Mouse (Mus musculus) MEL (cell line): ENCODE results near the gene BC025920. TPM values are rescaled to one million over a fixed set of nuclear protein-coding genes. Genes with fewer than 3 reads are reported as not detected.

Experiments used
- DNase-seq: peaks from one replicate; pipeline ENCODE4 v3.0.0; 2011; ENCODE audit warnings: low read depth, low spot score
- H3K27ac ChIP-seq: 2 replicates; pipeline ENCODE4 v1.5.1; 2012; ENCODE audit warnings: low read depth, mild to moderate bottlenecking, control low read depth, low read length, moderate library complexity; ENCODE audit not compliant: control insufficient read depth
- H3K27me3 ChIP-seq, 2 experiments: fragments of 150-350 bp in 1 of 2; sonication (generic) in 1 of 2; 2 replicates each; pipeline ENCODE4 v1.6.1; 2012; ENCODE audit warnings: low read length in 2 of 2, mild to moderate bottlenecking in 2 of 2, improper control_type of control experiment in 1 of 2, moderate library complexity in 1 of 2; ENCODE audit not compliant: insufficient read depth in 2 of 2, control insufficient read depth in 1 of 2
- H3K36me3 ChIP-seq, 2 experiments: 2 replicates each; pipeline ENCODE4 v1.6.1; 2012 to 2014; ENCODE audit warnings: low read length in 2 of 2, improper control_type of control experiment in 1 of 2, inconsistent platforms in 1 of 2, mild to moderate bottlenecking in 1 of 2; ENCODE audit not compliant: insufficient read depth in 2 of 2, control insufficient read depth in 1 of 2
- H3K4me1 ChIP-seq, 2 experiments: fragments of 150-350 bp in 1 of 2; sonication (generic) in 1 of 2; 2 replicates each; pipeline ENCODE4 v1.6.1; 2012; ENCODE audit warnings: low read length in 2 of 2, improper control_type of control experiment in 1 of 2, mild to moderate bottlenecking in 1 of 2; ENCODE audit not compliant: insufficient read depth in 2 of 2, control insufficient read depth in 1 of 2
- H3K4me3 ChIP-seq, 2 experiments: fragments of 150-350 bp in 1 of 2; sonication (generic) in 1 of 2; 2 replicates each; pipeline ENCODE4 v1.5.1; 2012; ENCODE audit warnings: low read depth in 2 of 2, low read length in 2 of 2, mild to moderate bottlenecking in 2 of 2, moderate library complexity in 2 of 2, control low read depth in 1 of 2, improper control_type of control experiment in 1 of 2; ENCODE audit not compliant: control insufficient read depth in 1 of 2, insufficient read depth in 1 of 2
- H3K79me2 ChIP-seq: 2 replicates; pipeline ENCODE4 v1.6.1; 2012; ENCODE audit warnings: mild to moderate bottlenecking, low read length, moderate library complexity; ENCODE audit not compliant: control insufficient read depth, poor library complexity, insufficient read depth
- H3K9ac ChIP-seq: 2 replicates; pipeline ENCODE4 v1.6.1; 2012; ENCODE audit warnings: low read depth, mild to moderate bottlenecking, control low read depth, low read length, moderate library complexity; ENCODE audit not compliant: control insufficient read depth, poor library complexity, severe bottlenecking
- H3K9me3 ChIP-seq: fragments of 150-350 bp; sonication (generic); replicated peaks from 2 replicates; pipeline ENCODE4 v1.6.1; 2012; ENCODE audit warnings: mild to moderate bottlenecking, low read length, improper control_type of control experiment, moderate library complexity; ENCODE audit not compliant: insufficient read depth
- BHLHE40 ChIP-seq: IDR thresholded peaks from 2 replicates; pipeline ENCODE4 v1.6.1; 2012; ENCODE audit warnings: low read depth, mild to moderate bottlenecking, inconsistent platforms, low read length, improper control_type of control experiment, borderline replicate concordance
- CHD2 ChIP-seq: IDR thresholded peaks from 2 replicates; pipeline ENCODE4 v1.6.1; 2011; ENCODE audit warnings: low read length, improper control_type of control experiment
- CTCF ChIP-seq, 3 experiments: IDR thresholded peaks in 2 of 3; conservative IDR thresholded peaks in 1 of 3; 2 replicates each; pipeline ENCODE4 v1.5.1; 2011 to 2012; ENCODE audit warnings: low read length in 3 of 3, low read depth in 2 of 3, mild to moderate bottlenecking in 2 of 3, improper control_type of control experiment in 1 of 3, inconsistent platforms in 1 of 3, mixed read lengths in 1 of 3, moderate library complexity in 1 of 3; ENCODE audit not compliant: control insufficient read depth in 1 of 3, insufficient read depth in 1 of 3, poor library complexity in 1 of 3, severe bottlenecking in 1 of 3
- EP300 ChIP-seq, 2 experiments: IDR thresholded peaks; 2 replicates each; pipeline ENCODE4 v1.6.1; 2011; ENCODE audit warnings: improper control_type of control experiment in 2 of 2, low read length in 2 of 2, low read depth in 1 of 2, mild to moderate bottlenecking in 1 of 2
- ETS1 ChIP-seq: IDR thresholded peaks from 2 replicates; pipeline ENCODE4 v1.6.1; 2012; ENCODE audit warnings: low read depth, mild to moderate bottlenecking, inconsistent platforms, low read length, improper control_type of control experiment, moderate library complexity
- MAFK ChIP-seq: IDR thresholded peaks from 2 replicates; pipeline ENCODE4 v1.6.1; 2011; ENCODE audit warnings: low read depth, mild to moderate bottlenecking, low read length, improper control_type of control experiment, borderline replicate concordance
- MAZ ChIP-seq: IDR thresholded peaks from 2 replicates; pipeline ENCODE4 v1.6.1; 2012; ENCODE audit warnings: low read depth, mild to moderate bottlenecking, inconsistent platforms, low read length, improper control_type of control experiment
- MEF2A ChIP-seq: IDR thresholded peaks from 2 replicates; pipeline ENCODE4 v1.6.1; 2014; ENCODE audit warnings: low read depth, mild to moderate bottlenecking, inconsistent platforms, low read length, improper control_type of control experiment; ENCODE audit not compliant: poor library complexity, insufficient replicate concordance, severe bottlenecking; ENCODE audit errors: extremely low read depth
- MYB ChIP-seq: IDR thresholded peaks from 2 replicates; pipeline ENCODE4 v1.6.1; 2011; ENCODE audit warnings: mild to moderate bottlenecking, low read depth, low read length, improper control_type of control experiment
- MYC ChIP-seq: IDR thresholded peaks from 2 replicates; pipeline ENCODE4 v1.6.1; 2011; ENCODE audit warnings: low read depth, mild to moderate bottlenecking, low read length, improper control_type of control experiment, moderate library complexity
- NELFE ChIP-seq: IDR thresholded peaks from 2 replicates; pipeline ENCODE4 v1.6.1; 2011; ENCODE audit warnings: low read depth, low read length, improper control_type of control experiment
- NRF1 ChIP-seq: IDR thresholded peaks from 2 replicates; pipeline ENCODE4 v1.6.1; 2014; ENCODE audit warnings: low read depth, mild to moderate bottlenecking, inconsistent platforms, low read length, improper control_type of control experiment, moderate library complexity; ENCODE audit not compliant: poor library complexity, insufficient read depth, severe bottlenecking
- POLR2A ChIP-seq, 2 experiments: IDR thresholded peaks; 2 replicates each; pipeline ENCODE4 v1.6.1; 2011 to 2012; ENCODE audit warnings: low read length in 2 of 2, mild to moderate bottlenecking in 2 of 2, control low read depth in 1 of 2, improper control_type of control experiment in 1 of 2, low read depth in 1 of 2, moderate library complexity in 1 of 2; ENCODE audit not compliant: control insufficient read depth in 1 of 2, insufficient read depth in 1 of 2, poor library complexity in 1 of 2
- POLR2AphosphoS2 ChIP-seq: IDR thresholded peaks from 2 replicates; pipeline ENCODE4 v1.6.1; 2011; ENCODE audit warnings: low read length, improper control_type of control experiment
- POLR2AphosphoS5 ChIP-seq: IDR thresholded peaks from 2 replicates; pipeline ENCODE4 v1.6.1; 2012; ENCODE audit warnings: low read depth, borderline replicate concordance, mild to moderate bottlenecking, inconsistent platforms, low read length, moderate library complexity, mixed read lengths
- RAD21 ChIP-seq: IDR thresholded peaks from 2 replicates; pipeline ENCODE4 v1.6.1; 2011; ENCODE audit warnings: mild to moderate bottlenecking, low read depth, low read length, improper control_type of control experiment
- RCOR1 ChIP-seq: IDR thresholded peaks from 2 replicates; pipeline ENCODE4 v1.6.1; 2012; ENCODE audit warnings: low read depth, mild to moderate bottlenecking, inconsistent platforms, low read length, improper control_type of control experiment
- SIN3A ChIP-seq: IDR thresholded peaks from 2 replicates; pipeline ENCODE4 v1.6.1; 2012; ENCODE audit warnings: low read length, improper control_type of control experiment, inconsistent platforms
- TAL1 ChIP-seq: IDR thresholded peaks from 2 replicates; pipeline ENCODE4 v1.6.1; 2012; ENCODE audit warnings: mild to moderate bottlenecking, inconsistent platforms, low read length, moderate library complexity, mixed read lengths
- TBP ChIP-seq: IDR thresholded peaks from 2 replicates; pipeline ENCODE4 v1.8.0; 2011; ENCODE audit warnings: low read depth, low read length, improper control_type of control experiment
- TCF12 ChIP-seq: IDR thresholded peaks from 2 replicates; pipeline ENCODE4 v1.6.1; 2014; ENCODE audit warnings: low read depth, mild to moderate bottlenecking, inconsistent platforms, low read length, improper control_type of control experiment, moderate library complexity
- USF1 ChIP-seq: IDR thresholded peaks from 2 replicates; pipeline ENCODE4 v1.6.1; 2014; ENCODE audit warnings: low read depth, mild to moderate bottlenecking, inconsistent platforms, low read length, improper control_type of control experiment, moderate library complexity
- USF2 ChIP-seq, 2 experiments: IDR thresholded peaks; 2 replicates each; pipeline ENCODE4 v1.6.1; 2011 to 2012; ENCODE audit warnings: improper control_type of control experiment in 2 of 2, low read length in 2 of 2, borderline replicate concordance in 1 of 2, inconsistent platforms in 1 of 2, low read depth in 1 of 2, mild to moderate bottlenecking in 1 of 2; ENCODE audit not compliant: insufficient read depth in 1 of 2
- ZC3H11A ChIP-seq: IDR thresholded peaks from 2 replicates; pipeline ENCODE4 v1.6.1; 2012; ENCODE audit warnings: low read depth, mild to moderate bottlenecking, inconsistent platforms, low read length, improper control_type of control experiment
- ZKSCAN1 ChIP-seq: IDR thresholded peaks from 2 replicates; pipeline ENCODE4 v1.6.1; 2012; ENCODE audit warnings: low read depth, mild to moderate bottlenecking, inconsistent platforms, low read length, improper control_type of control experiment, moderate library complexity
- polyA plus RNA-seq, 2 experiments: library from polyadenylated mRNA; stranded (reverse) in 1 of 2; unstranded in 1 of 2; fragments of >175 nt in 1 of 2; fragments of >200 nt in 1 of 2; gene quantifications; 2 replicates each; pipeline versions ENCODE4 v1.2.1 to v1.2.4; 2012; ENCODE audit warnings: low replicate concordance in 2 of 2, low read depth in 1 of 2; ENCODE audit not compliant: insufficient read length in 2 of 2, insufficient read depth in 1 of 2, missing spikeins in 1 of 2
- total RNA-seq: library from RNA; depleted of rRNA; stranded (reverse); fragments of 300-350 nt; gene quantifications from 2 replicates; pipeline ENCODE4 v1.2.3, GENCODE M21; 2012

BC025920 gene
- total and polyA plus RNA-seq, 3 experiments, result 1.1 to 1.7 TPM; not detected in 1

GRCm38 (mm10) chr10:81626101-81626993, 20.3 kb downstream of the BC025920 start:
- no peaks in the 10 kb centered on the region for H3K9me3 ChIP-seq
- H3K36me3 ChIP-seq, result no peaks in the 10 kb centered on the region; a peak in 1 of 4 replicates
- peaks cover 2 to 19% of the 10 kb centered on the region in 2 experiments; a peak in 3 of 4 replicates for H3K4me1 ChIP-seq
- H3K79me2 ChIP-seq, result peaks cover 4% of the 10 kb centered on the region; the same call in 1 of the 2 replicates
- H3K27ac ChIP-seq, result no peak overlapping the region; the same call in 1 of the 2 replicates
- H3K27me3 ChIP-seq, result no peaks in the 10 kb centered on the region
- H3K9ac ChIP-seq, result peak overlapping the region; percentile 93
- TF ChIP-seq USF2 (IDR thresholded peaks at IDR 0.05; ENCODE audit: borderline replicate concordance in 1 of 2, insufficient read depth in 1 of 2, low read depth in 1 of 2, low read length in 2 of 2) (no peak), RAD21 (no peak), USF1 (peak; percentile 72), NRF1 (no peak), MAFK (no peak)
- DNase-seq, result no peak
- peak overlapping the region; percentile 64 to 90 for H3K4me3 ChIP-seq

GRCm38 (mm10) chr10:81626994-81627835, 21.1 kb downstream of the BC025920 start, which contains the start of gene Sirt6:
Sirt6 (minus strand) TSS chr10:81627797.
- DNase-seq, result peak; percentile 98
- Histone ChIP-seq H3K79me2 (peaks cover 4% of the 10 kb centered on the region; the same call in 1 of the 2 replicates), H3K9me3 (no peaks in the 10 kb centered on the region), H3K27me3 (no peaks in the 10 kb centered on the region), H3K4me3 (peak within 1 kb of the TSS; percentile 70 to 90), H3K4me1 (peaks cover 2 to 19% of the 10 kb centered on the region in 2 experiments; a peak in 3 of 4 replicates), H3K27ac (peak within 1 kb of the TSS; percentile 93), H3K9ac (peak within 1 kb of the TSS; percentile 93), H3K36me3 (no peaks in the 10 kb centered on the region; a peak in 1 of 4 replicates)
- TF ChIP-seq POLR2A (IDR thresholded peaks at IDR 0.05; ENCODE audit: control insufficient read depth in 1 of 2, insufficient read depth in 1 of 2, low read depth in 1 of 2, low read length in 2 of 2, poor library complexity in 1 of 2) (peak; percentile 69 to 95; a peak in 3 of 4 replicates), NELFE (peak; percentile 91), ZC3H11A (no peak), MYB (no peak; the same call in 1 of the 2 replicates), MAZ (peak; percentile 89), NRF1 (peak; percentile 88), TBP (peak; percentile 75), USF2 (IDR thresholded peaks at IDR 0.05; ENCODE audit: borderline replicate concordance in 1 of 2, insufficient read depth in 1 of 2, low read depth in 1 of 2, low read length in 2 of 2) (no peak), ETS1 (peak; percentile 61; the same call in 1 of the 2 replicates), ZKSCAN1 (no peak), EP300 (IDR thresholded peaks at IDR 0.05; ENCODE audit: low read depth in 1 of 2, low read length in 2 of 2) (peak in 1 of 2 experiments; percentile 40; a peak in 1 of 4 replicates), TCF12 (no peak; the same call in 1 of the 2 replicates), MYC (peak; percentile 44; the same call in 1 of the 2 replicates), SIN3A (peak; percentile 89; the same call in 1 of the 2 replicates), BHLHE40 (no peak), POLR2AphosphoS2 (peak; percentile 94), TAL1 (no peak), POLR2AphosphoS5 (no peak), CTCF (IDR thresholded peaks at IDR 0.05 in 2 of 3, conservative IDR thresholded peaks at IDR 0.05 in 1 of 3; ENCODE audit: control insufficient read depth in 1 of 3, insufficient read depth in 1 of 3, low read depth in 2 of 3, low read length in 3 of 3, poor library complexity in 1 of 3, severe bottlenecking in 1 of 3) (no peak), RCOR1 (0 out of 2 replicates have a peak, but pooled peaks have one; percentile 11), MEF2A (no peak), CHD2 (no peak)
